Mouse (Mus musculus): ENCODE data around the gene Rrp36. TPM values are rescaled to one million over a fixed set of nuclear protein-coding genes. Genes with fewer than 3 reads are reported as not detected.

Rrp36 gene
- total RNA-seq, 2 experiments from 2014 or later = 24.0 to 27.1 TPM

DNA sequence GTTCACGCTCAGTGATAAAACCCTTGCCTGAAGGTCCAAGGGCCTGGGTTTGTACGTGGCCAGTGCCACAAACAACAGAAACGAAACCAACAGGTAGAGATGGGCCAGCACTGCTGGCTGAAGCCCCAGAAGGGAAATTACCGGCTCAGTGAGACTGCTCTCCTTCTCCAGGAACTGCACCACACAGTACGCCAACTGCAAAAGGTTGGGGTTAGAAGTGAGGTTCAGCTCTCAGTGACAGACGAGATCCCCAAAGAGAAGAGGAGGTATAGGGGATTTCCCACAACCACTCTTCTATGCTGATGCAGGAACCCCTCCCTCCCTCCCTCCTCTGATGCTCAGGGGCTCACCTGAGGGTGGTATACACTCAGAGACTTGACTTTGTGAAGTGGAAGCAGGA, 11.8 kb upstream of the Rrp36 start:
- no peak for DNase-seq

DNA sequence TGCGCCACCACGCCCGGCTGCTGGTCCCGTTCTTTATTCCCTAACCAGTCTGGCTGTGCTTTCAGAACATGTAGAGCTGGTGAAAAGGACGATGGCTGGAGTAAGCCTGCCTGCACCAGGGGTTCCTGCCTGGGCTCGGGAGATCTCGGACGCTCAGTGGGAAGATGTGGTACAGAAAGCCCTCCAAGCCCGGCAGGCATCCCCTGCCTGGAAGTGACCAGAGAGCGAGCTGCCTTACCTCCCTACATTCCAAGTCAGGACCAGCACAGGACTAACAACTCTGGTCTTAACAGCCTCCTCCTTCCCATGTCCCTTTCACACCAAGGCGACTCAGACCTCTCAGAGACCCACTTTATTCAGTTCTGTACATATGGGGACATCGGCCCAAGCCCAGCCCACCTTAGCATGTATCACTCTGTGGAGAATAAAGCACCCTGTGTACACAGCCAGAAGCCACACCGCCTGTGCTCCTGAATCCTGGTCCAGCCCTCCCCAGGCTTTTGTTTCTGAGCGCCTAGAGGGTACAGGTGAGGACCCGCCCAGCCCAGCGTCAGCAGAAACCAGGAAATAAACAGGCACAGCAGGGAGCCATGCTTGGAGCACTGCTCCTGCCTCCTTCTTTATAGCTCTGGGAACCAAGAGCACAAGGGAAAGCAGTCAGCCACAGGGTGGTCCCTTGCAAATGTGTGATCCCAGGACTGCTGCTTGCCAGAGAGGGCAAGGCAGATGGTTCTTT, 8.7 kb upstream of the Rrp36 start:
- no peak for DNase-seq

DNA sequence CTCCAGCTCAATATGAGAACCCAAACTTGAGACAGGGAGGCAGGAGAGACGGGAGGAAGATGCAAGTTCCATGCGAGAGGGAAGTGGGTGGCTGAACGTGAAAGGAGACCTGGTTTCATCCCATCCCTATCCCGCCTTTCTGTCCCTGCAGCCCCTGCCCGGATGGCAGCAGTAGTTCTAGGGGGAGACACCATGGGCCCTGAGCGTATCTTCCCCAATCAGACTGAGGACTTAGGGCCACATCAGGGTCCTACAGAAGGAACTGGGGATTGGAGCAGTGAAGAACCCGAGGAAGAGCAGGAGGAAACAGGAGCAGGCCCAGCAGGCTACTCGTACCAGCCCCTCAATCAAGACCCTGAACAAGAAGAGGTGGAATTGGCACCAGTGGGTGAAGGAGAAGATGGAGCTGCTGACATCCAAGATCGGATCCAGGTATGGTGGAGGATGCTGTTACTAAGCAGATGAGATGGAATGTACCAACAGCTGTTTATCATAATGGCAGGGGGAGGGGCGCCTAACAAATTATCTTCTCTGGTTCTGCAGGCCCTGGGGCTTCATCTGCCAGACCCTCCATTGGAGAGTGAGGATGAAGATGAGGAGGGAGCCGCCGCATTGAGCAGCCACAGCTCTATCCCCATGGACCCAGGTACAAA, 7.4 kb upstream of the Rrp36 start:
- no peak for DNase-seq

DNA sequence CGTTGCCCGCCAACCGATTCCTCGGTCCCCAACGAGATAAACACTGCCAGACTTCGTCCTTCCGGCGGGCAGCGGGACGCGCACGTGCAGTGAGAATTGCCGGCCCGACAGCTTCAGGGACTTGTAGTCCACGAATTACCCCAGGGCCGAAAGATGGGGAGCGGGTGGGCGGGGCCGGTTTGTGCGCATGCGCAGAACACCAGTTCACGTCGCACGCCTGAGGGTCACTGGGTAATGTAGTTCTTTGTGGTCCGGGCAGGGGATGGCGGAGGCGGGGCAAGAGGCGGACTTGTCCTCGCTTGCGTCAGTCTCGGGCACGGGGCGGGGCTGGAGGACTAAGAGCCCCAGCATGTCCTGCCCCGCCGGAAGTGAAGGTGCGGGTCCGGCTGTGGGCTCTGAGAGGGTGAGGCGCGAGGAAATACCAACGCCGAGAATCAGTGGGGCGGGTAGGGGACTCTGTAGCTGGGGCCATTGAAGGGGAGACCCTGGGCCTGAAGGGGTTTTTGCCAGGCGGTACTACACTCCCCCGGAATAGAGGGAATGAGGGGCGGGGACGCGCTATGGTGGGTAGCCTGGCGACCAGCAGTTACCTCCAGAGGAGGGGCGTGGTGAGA, 6.7 kb upstream of the Rrp36 start, which contains the start of gene Klhdc3:
Gene Klhdc3 (minus strand): TSS at position 155 of the 614 bp plus-strand sequence.
- DNase-seq = peak; percentile 98

DNA sequence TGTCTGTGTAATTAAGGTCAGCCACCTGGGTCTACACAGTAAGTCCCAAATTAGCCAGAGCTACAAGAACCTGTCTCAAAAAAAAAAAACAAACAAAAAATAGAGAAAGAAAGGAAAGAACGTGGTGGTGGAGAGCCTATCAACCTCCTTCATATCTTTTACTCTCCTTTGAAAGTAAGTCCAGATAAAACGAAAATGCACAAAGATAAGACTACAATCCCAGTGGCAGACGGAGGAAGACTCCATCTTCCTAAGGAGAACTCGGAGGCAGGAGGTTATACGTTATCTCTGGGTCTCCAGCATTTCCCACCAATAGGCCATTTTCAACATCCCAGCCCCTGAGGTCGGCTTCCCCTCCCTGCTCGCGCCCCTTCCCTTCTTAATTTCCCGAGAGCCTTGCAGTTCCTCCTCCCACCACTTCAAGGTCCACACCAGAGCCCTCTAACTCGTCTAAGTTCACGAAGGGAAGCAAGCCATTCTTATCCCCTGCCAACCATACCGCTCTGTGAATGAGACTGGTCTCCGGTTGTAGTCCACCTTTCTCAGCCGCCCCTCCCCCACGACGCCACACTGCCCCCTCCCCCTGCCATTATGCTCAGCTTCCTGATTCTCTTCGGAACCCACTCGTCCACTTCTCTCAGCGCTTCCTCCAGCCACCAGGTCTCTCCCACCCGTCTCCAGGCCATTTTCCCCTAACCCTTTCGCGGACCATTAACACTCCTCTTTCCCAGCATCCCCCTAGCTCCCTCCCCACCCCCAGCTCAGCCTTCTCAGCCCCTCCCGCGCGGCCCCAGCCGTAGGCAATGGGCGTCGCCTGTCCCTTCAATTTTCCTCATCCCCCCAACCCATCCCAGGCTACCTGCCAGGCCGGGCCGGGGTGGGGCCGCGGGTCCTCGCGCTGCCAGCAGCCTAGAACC, 5.9 kb upstream of the Rrp36 start:
- DNase-seq = peak; percentile 68

DNA sequence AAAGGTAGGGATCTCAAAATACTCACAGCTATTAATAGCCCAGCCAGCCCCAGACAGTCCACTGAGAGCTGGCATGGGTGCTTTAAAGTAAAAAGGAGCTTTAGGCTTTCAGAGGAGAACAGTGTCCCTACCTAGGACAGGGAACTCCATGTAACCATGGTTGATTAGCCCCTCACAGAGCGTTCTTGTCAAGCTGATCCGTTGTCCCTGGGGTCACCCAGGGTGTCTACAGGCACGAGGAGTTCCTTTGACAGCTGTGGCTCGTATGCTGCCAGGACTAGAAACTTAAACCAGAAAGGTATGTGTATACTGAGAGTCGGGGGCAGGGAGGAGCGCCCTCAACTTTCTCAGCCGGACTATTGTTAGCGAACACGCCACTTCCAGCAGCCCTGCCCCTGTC, 4.8 kb upstream of the Rrp36 start:
- DNase-seq = no peak

DNA sequence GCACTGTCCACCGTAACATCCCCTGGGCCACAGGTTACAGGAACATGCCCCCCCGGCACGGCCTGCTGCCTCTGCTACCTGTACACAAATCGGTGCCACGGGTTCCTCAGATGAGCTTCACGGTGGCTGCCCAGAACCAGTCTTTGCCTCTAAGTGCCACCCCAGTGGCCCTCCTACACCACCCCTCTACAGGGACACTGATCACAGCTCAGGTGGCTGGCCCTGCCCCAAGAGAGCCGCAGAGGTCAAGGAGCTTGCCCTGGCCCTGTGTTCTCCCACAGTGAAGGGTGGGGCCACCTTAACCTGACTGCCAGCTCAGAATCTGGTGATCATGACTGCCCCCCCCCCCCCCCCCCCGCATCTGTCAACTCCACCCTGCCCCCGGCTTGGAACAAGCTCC, 4.3 kb upstream of the Rrp36 start, which contains the start of gene Mea1:
Gene Mea1 (plus strand): TSS at position 378 of the 400 bp plus-strand sequence.
- DNase-seq = no peak

DNA sequence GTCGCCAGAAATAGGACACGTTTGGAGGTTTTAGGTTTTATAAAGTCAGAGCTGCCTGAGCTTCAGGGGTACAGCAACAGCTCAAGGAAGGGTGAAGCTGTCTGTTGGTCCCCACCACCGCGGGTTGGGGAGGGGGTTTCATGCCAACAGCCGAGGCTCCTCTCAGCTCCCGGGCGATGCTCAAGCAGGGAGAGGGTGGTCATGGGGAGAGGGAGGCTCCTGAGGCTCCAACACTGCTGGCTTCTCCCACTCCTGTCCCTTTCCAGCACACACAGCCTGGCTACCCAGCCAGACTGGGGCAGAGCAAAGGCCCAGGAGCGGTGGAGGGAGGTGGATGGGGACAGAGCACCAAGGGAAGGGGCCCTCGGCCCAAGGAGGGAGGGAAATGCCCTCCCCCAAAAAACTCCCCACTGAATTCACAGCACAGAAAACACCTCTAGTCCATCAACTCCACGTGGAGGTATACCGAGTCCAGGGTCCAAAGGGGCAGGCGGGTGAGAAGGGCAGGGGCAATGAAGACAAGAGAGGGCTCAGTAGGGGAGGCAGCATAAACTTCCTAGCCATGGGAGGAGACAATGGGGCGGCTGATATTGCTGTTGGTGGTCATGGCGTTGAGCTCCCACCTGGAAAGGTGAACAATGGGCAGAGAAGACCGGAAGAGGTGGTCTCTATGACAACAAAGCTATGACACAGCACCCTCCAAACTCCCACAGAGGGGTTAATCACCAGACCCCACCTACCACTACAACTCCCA, 555 bp upstream of the Rrp36 start:
- no peak for DNase-seq

DNA sequence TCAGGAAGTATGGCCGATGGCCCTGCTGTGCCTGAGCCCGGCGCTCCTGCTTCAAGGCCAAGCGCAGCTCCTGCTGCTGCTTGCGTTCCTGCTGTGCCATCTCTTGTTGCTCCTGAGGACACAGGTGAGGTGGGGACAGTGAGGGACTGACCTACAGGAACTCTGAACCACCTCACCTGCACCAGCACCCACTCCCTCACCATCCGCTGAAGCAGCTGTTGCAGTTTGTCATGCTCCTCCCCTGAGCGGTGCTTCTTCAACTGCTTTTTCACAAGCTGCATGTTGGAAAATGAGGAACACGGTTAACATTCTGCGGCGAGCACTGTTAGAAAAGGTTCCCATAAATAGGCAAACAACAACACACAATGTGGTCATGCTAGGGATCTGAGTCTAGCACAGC, 4.2 kb downstream of the Rrp36 start:
- no peak for DNase-seq

DNA sequence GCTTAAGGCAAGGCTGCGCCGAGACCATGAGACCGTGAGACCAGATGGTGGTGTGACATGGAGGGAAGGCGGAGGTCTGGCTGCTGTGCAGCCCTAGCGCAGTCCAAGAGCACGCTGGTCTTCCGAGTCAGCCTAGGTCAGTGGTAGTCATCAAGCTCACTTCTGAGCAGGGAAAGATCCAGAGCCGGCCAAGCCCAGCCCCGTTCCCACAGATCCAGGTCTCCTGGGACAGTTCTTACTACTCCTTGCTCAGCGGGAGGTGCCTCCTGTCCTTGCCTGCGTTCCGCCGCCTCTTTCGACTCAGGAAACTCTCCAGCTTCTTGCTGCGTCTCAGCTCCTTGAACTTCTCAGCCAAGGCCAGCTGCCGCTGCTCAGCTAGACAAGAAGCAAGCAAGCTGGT, 6.4 kb downstream of the Rrp36 start:
- DNase-seq = peak; percentile 64

DNA sequence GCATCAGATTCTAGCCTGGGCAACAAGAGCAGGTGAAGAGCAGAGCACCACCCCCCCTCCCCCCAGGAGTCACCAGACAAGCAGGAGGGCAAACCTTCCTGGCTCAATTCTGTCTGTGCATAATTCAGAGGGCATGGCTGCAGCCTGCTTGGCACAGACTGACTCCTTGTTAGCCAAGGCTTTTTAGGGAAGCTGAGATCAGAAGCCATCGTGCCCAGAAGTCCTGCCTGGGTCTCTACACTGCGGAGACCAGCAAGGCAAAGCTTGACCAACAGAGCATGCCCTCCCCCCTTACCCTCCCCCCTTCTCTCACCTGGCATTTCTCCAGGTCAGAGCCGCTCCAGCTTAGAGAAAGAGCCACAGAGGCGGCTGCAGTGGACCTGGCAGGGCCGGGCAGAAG, 11.4 kb downstream of the Rrp36 start:
- DNase-seq = no peak

DNA sequence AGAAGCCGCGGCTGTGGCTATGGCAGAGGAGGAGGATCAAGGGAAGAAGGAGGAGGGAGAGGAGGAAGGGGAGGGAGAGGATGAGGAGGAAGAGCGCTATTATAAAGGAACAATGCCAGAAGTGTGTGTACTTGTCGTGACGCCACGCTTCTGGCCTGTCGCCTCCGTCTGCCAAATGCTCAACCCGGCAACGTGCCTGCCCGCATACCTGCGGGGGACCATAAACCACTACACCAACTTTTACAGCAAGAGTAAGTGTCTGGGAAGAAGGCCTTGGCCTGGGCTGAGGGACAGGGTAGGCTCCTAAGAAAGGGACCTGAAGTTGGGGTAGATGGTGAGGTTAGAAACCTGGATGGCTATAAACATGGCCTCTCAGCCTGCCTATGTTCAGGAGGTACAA, 12.2 kb downstream of the Rrp36 start:
- no peak for DNase-seq

DNA sequence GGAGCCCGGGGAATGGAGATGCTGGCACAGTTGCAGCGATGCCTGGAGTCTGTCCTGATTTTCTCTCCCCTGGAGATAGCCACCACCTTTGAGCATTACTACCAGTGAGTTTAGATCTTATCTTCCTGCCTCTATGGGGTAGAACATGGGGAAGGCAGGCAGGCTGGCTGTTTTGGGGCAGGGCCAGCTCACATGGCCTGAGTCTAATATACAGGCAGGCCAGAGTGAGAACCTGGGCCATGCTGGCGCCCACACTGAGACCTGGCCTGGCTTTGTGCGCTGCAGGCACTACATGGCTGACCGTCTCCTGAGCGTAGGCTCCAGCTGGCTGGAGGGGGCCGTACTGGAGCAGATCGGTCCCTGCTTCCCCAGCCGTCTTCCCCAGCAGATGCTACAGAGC, 12.8 kb downstream of the Rrp36 start:
- DNase-seq = no peak

DNA sequence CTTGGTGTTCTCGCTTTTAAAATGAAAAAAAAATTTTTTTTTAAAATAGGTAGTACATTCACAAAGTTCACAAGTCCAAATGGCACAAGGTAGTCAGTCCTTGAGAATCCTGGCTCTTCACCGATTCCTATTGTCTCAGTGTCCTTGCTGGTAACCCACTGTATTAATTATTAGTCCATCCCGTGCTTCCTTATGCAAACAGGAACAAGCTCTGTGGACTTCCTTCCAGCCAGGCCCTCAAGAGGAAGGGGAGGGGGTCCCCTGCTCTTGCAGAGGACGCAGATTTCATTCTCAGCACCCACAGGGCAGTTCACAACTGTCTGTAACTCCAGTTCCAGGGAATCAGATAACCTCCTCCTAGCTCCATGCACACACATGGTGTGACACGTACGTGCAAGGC, 18.1 kb downstream of the Rrp36 start:
- DNase-seq = no peak

DNA sequence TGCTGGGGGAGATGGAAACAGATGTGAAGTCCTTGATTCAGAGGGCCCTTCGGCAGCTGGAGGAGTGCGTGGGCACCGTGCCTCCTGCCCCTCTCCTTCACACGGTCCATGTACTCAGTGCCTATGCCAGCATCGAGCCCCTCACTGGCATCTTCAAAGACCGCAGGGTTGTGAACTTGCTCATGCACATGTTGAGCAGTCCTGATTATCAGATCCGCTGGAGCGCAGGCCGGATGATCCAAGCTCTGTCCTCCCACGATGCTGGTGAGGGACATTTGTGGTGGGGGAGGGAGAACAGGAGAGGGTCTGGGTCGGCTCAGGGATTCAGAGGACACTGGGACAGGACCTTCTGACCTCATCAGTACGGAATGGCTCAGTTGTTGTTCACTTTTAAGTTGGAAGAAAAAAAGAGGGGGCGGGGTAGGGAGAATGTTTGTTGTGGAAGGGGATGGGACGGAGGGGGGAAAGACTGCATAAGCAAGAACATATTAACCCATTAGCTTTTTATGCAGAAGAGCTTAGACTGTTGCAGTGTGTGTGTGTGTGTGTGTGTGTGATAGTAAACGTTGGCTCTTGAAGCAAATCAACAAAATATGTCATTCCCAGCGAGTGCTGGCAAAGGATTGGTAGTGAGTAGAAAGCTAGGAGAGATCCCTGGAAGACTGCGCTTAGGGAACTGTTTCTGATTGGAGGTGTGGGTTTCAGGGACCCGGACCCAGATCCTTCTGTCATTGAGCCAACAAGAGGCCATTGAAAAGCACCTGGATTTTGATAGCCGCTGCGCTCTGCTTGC, 22.2 kb downstream of the Rrp36 start:
- no peak for DNase-seq

DNA sequence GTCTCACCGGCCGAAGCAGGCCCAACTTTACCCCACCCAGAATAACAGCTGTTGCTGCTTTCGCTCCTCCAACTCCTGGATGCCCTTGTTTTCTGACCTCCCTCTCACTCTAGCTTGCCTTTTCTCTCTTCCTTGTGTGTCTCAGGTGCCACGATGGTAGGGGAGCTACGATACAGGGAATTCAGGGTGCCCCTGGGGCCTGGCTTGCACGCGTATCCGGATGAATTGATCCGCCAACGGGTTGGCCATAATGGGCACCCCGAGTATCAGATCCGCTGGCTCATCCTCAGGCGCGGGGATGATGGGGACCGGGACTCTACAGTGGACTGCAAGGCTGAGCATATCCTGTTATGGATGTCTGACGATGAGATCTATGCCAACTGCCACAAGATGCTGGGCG, 22.9 kb downstream of the Rrp36 start:
- DNase-seq = no peak

DNA sequence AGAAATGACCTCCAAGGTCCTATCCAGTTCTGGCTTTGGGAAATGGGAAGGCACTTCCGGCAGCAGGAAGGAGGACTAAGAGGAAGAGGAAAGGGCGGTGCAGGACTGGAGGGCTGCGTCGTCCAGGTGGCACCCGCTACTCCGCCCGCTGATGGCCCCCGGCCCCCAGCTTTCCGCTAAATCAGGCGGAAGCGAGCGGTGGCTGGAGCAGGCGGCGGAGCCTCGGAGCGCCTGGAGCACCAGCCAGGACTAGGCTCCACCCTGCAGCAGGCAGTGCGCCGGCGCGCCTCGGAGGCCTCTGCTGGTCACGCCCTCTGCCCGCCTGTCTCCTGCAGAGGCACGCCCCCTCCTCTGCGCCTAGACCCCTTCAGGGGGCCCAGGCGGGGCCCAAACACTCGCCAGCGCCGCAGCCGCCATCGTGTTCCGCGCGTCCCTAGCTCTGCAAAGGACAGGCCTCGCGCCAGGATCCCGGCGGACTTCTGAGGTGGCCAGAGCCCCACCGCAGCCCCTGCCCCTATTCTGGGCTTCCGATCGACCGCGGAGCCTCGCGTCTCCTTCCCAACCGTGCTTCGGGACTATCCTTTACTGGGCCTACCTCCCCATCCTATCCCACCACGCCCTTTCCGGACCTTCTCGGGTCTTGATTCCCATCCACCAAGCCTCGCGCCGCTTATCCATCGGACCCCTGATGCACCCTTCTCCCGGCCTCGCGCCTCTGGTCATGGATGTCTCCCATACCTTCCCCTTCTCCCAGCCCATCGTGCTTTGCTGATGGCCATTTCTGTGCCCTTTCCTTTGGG, 23.7 kb downstream of the Rrp36 start, which contains the start of gene Cul7:
Gene Cul7 (plus strand): TSS at position 106 of the 800 bp plus-strand sequence.
- DNase-seq = peak; percentile 95

DNA sequence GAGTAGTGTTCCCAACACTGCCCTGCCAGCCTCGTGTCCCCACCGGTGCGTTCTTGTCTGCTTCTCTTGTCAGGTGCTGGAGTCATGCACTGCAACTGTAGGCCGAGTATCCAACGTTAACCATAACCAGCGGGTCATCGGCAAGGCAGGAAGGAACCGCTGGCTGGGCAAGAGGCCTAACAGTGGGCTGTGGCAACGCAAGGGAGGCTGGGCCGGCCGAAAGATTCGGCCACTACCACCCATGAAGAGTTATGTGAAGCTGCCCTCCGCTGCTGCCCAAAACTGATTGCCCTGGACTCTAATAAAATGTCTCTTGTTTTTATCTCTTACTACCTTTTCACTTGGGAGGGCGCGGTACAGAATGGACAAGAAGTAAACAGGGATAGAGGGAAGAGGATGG, 24.3 kb downstream of the Rrp36 start:
- DNase-seq = peak; percentile 43

DNA sequence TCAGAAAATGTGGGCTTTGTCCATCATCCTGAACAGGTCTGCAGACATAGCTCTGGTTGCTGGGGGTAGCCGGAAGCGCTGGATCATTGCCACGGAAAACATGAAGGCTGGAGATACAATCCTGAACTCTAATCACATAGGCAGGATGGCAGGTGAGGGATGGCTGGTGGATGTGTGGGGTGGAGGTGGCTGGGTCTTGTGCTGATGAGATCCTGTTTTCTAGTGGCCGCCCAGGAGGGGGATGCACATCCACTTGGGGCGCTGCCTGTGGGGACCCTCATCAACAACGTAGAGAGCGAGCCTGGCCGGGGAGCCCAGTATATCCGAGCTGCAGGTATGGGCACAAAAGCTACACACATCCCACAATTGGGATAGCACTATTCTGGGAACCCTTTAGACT, 25.7 kb downstream of the Rrp36 start:
- no peak for DNase-seq

DNA sequence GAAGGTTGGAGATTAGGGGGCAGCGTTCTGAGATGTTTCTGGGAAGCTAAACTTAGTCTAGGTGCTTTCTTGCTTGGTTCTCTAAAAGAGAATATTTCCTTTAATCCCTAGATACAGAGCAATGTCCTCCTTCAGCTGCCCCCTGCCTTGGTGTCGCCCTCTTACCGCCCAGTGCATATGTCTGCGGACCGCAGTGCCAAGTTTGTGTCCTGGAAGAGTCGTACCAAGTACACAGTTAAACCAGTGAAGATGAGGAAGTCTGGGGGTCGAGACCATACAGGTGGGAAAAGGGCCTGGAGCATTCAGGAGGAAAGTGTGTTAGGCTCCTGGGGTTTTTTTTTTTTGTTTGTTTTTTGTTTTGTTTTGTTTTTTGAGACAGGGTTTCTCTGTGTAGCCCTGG, 26.9 kb downstream of the Rrp36 start:
- no peak for DNase-seq

Data from adrenal gland, postnatal 10 days (tissue).